Mouse (Mus musculus) megakaryocyte, embryonic 14.5 days (primary cell): Measurements from ENCODE around the gene Rab3gap2.

Experiments
- FLI1 ChIP-seq: IDR thresholded peaks from 2 replicates; pipeline ENCODE4 v1.6.1; 2012; ENCODE audit warnings: low read length, inconsistent platforms, mixed read lengths
- GATA1 ChIP-seq: IDR thresholded peaks from 3 replicates; pipeline ENCODE4 v1.6.1; 2012; ENCODE audit warnings: mixed read lengths, low read length, inconsistent platforms, borderline replicate concordance

DNA sequence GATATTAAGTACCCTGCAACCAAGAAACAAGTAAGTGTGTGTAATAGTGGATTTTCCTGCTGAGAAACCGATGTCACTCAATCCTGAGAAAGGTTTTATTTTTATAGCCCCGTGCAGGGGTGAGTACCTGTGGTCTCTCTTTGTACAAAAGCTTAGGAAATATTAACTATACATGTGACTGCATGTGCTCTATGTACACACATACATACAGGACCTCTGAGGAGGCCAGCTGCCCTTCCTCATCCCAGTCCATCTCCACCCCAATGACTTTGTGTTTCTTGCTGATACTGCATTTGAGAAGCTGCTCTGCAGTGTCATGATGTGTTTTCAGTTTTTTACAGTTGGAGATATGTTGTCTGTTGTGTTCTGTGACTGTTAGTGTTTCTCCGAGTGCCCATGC is 48.4 kb downstream of the Rab3gap2 start:
- TF ChIP-seq GATA1 (no peak), FLI1 (no peak)
